Mouse (Mus musculus) adrenal gland, adult 8-10 months (tissue): Measurements from ENCODE around the gene Fkbp2. TPM values are rescaled to one million over a fixed set of nuclear protein-coding genes. Genes with fewer than 3 reads are reported as not detected.
A peak's percentile ranks its signal among the peaks of the same experiment; 100 is the strongest.

ENCODE experiments used
- DNase-seq: peaks from one replicate; pipeline ENCODE4 v3.0.0; 2022
- total RNA-seq, 4 experiments: library from RNA; stranded (reverse); gene quantifications; 2 replicates each; pipeline ENCODE4 v1.2.4; 2022

Gene Fkbp2
- total RNA-seq, 4 experiments from 2014 or later, result 62.4 to 165 (median 91.8) TPM

GRCm38 (mm10) chr19:6970460-6971085 lies 9.7 kb downstream of the Fkbp2 start:
- DNase-seq, result no peak

GRCm38 (mm10) chr19:6969665-6970381 lies 10.5 kb downstream of the Fkbp2 start:
- no peak for DNase-seq

- no peak for DNase-seq
These were observed 11.0 kb downstream of the Fkbp2 start for GRCm38 (mm10) chr19:6969291-6969664.

- no peak for DNase-seq
These were observed 11.6 kb downstream of the Fkbp2 start for GRCm38 (mm10) chr19:6968491-6969271.

GRCm38 (mm10) chr19:6956461-6956860 lies 23.8 kb downstream of the Fkbp2 start:
- DNase-seq, result no peak

GRCm38 (mm10) chr19:6955424-6955823 lies 24.9 kb downstream of the Fkbp2 start:
- no peak for DNase-seq

- DNase-seq, result no peak
These were observed 26.3 kb downstream of the Fkbp2 start for GRCm38 (mm10) chr19:6954046-6954445.

- peak; percentile 82 for DNase-seq
These were observed 27.6 kb downstream of the Fkbp2 start for GRCm38 (mm10) chr19:6952712-6953037.

- DNase-seq, result peak; percentile 91
These were observed 28.1 kb downstream of the Fkbp2 start for GRCm38 (mm10) chr19:6951994-6952711.

GRCm38 (mm10) chr19:6951381-6951968 lies 28.8 kb downstream of the Fkbp2 start:
- DNase-seq, result peak; percentile 98

GRCm38 (mm10) chr19:6950613-6951153 lies 29.6 kb downstream of the Fkbp2 start:
- peak; percentile 64 for DNase-seq

- no peak for DNase-seq
These were observed 30.4 kb downstream of the Fkbp2 start for GRCm38 (mm10) chr19:6949951-6950350.

GRCm38 (mm10) chr19:6949532-6949931 lies 30.8 kb downstream of the Fkbp2 start:
- no peak for DNase-seq

- DNase-seq, result no peak
These were observed 32.1 kb downstream of the Fkbp2 start for GRCm38 (mm10) chr19:6948186-6948585.

GRCm38 (mm10) chr19:6947742-6948141 lies 32.6 kb downstream of the Fkbp2 start:
- no peak for DNase-seq

GRCm38 (mm10) chr19:6943709-6944108 lies 36.6 kb downstream of the Fkbp2 start:
- DNase-seq, result no peak

GRCm38 (mm10) chr19:6942764-6943163 lies 37.5 kb downstream of the Fkbp2 start:
- DNase-seq, result no peak

GRCm38 (mm10) chr19:6942249-6942691 lies 38.0 kb downstream of the Fkbp2 start, which contains the start of gene Gpr137:
TSS of gene Gpr137 (minus strand) at chr19:6942480.
- peak; percentile 96 for DNase-seq

GRCm38 (mm10) chr19:6941372-6942248 lies 38.7 kb downstream of the Fkbp2 start, which contains the start of gene Bad:
TSS of gene Bad (plus strand) at chr19:6941861.
- peak; percentile 88 for DNase-seq

GRCm38 (mm10) chr19:6940396-6941351 lies 39.6 kb downstream of the Fkbp2 start:
- no peak for DNase-seq
